Mouse (Mus musculus): ENCODE data around the gene Nhlrc1. TPM values are rescaled to one million over a fixed set of nuclear protein-coding genes. Genes with fewer than 3 reads are reported as not detected.

Gene Nhlrc1
- polyA plus RNA-seq (2015; fragmentation: Nextera tagmentation; extraction: Ambion mirVana) = 0.95 TPM in 2 replicates

GRCm38 (mm10) chr13:47014334-47015194 lies at the start of gene Nhlrc1:
TSS of gene Nhlrc1 (minus strand) at chr13:47014850.
- peaks cover 11% of the 10 kb centered on the region for H3K4me1 ChIP-seq (ENCODE audit: insufficient read depth)
- WGBS (ENCODE audit: insufficient replicate concordance) = 4% methylated on average over 69 of the region's 73 CpGs
- peaks cover 11% of the 10 kb centered on the region for H3K27me3 ChIP-seq (ENCODE audit: insufficient read depth, low read length)
- no peaks in the 10 kb centered on the region for H3K36me3 ChIP-seq (replicated peaks; ENCODE audit: insufficient read depth, low read length)
- H3K4me2 ChIP-seq (ENCODE audit: low read depth, low read length) = peak within 1 kb of the TSS; percentile 95
- TF ChIP-seq EP300 (IDR thresholded peaks at IDR 0.05; ENCODE audit: low read depth) = no peak
- peak; percentile 95 for TF ChIP-seq CTCF (IDR thresholded peaks at IDR 0.05; ENCODE audit: low read depth)
- DNase-seq = peak; percentile 75
- peak; percentile 88 for ATAC-seq
- H3K27ac ChIP-seq (ENCODE audit: low read depth) = no peak within 1 kb of the TSS
- H3K9ac ChIP-seq (replicated peaks) = peak within 1 kb of the TSS; percentile 35; the same call in 1 of the 2 replicates
- H3K4me3 ChIP-seq (ENCODE audit: low read depth, low read length) = peak within 1 kb of the TSS; percentile 60
- H3K9me3 ChIP-seq (ENCODE audit: low read length) = no peaks in the 10 kb centered on the region

- WGBS (ENCODE audit: insufficient replicate concordance) = 78% methylated on average over 15 of the region's 15 CpGs
Observed at GRCm38 (mm10) chr13:47063985-47064760, 49.5 kb upstream of the Nhlrc1 start.

GRCm38 (mm10) chr13:47062756-47063155 lies 48.1 kb upstream of the Nhlrc1 start:
- Histone ChIP-seq H3K4me3 (ENCODE audit: low read depth, low read length) (no peak overlapping the region), H3K9ac (replicated peaks) (no peak overlapping the region), H3K4me2 (ENCODE audit: low read depth, low read length) (no peak overlapping the region), H3K36me3 (replicated peaks; ENCODE audit: insufficient read depth, low read length) (peaks cover 21% of the 10 kb centered on the region), H3K27me3 (ENCODE audit: insufficient read depth, low read length) (no peaks in the 10 kb centered on the region), H3K4me1 (ENCODE audit: insufficient read depth) (no peaks in the 10 kb centered on the region), H3K27ac (ENCODE audit: low read depth) (no peak overlapping the region), H3K9me3 (ENCODE audit: low read length) (no peaks in the 10 kb centered on the region)
- ATAC-seq (no peak), DNase-seq (no peak)
- WGBS (ENCODE audit: insufficient replicate concordance) = 92% methylated on average over 17 of the region's 17 CpGs
- TF ChIP-seq CTCF (IDR thresholded peaks at IDR 0.05; ENCODE audit: low read depth) (no peak), EP300 (IDR thresholded peaks at IDR 0.05; ENCODE audit: low read depth) (no peak)

More at GRCm38 (mm10) chr13:47063985-47064760, 49.5 kb upstream of the Nhlrc1 start:
- ATAC-seq (no peak), DNase-seq (no peak)
- Histone ChIP-seq H3K4me3 (ENCODE audit: low read depth, low read length) (no peak overlapping the region), H3K9ac (replicated peaks) (no peak overlapping the region), H3K4me2 (ENCODE audit: low read depth, low read length) (no peak overlapping the region), H3K27ac (ENCODE audit: low read depth) (no peak overlapping the region), H3K9me3 (ENCODE audit: low read length) (no peaks in the 10 kb centered on the region), H3K27me3 (ENCODE audit: insufficient read depth, low read length) (no peaks in the 10 kb centered on the region), H3K4me1 (ENCODE audit: insufficient read depth) (no peaks in the 10 kb centered on the region), H3K36me3 (replicated peaks; ENCODE audit: insufficient read depth, low read length) (peaks cover 21% of the 10 kb centered on the region)
- TF ChIP-seq EP300 (IDR thresholded peaks at IDR 0.05; ENCODE audit: low read depth) (no peak), CTCF (IDR thresholded peaks at IDR 0.05; ENCODE audit: low read depth) (no peak)

- H3K27ac ChIP-seq (ENCODE audit: low read depth) = no peak overlapping the region
- no peak for DNase-seq
- TF ChIP-seq CTCF (IDR thresholded peaks at IDR 0.05; ENCODE audit: low read depth) = no peak
- TF ChIP-seq EP300 (IDR thresholded peaks at IDR 0.05; ENCODE audit: low read depth) = no peak
- H3K9ac ChIP-seq (replicated peaks) = no peak overlapping the region
- H3K4me3 ChIP-seq (ENCODE audit: low read depth, low read length) = no peak overlapping the region
- H3K27me3 ChIP-seq (ENCODE audit: insufficient read depth, low read length) = no peaks in the 10 kb centered on the region
- no peak for ATAC-seq
- peaks cover 19% of the 10 kb centered on the region for H3K36me3 ChIP-seq (replicated peaks; ENCODE audit: insufficient read depth, low read length)
- 79% methylated on average over 5 of the region's 5 CpGs for whole genome bisulfite sequencing (ENCODE audit: insufficient replicate concordance)
- H3K4me2 ChIP-seq (ENCODE audit: low read depth, low read length) = no peak overlapping the region
- no peaks in the 10 kb centered on the region for H3K4me1 ChIP-seq (ENCODE audit: insufficient read depth)
- H3K9me3 ChIP-seq (ENCODE audit: low read length) = no peaks in the 10 kb centered on the region
Observed at GRCm38 (mm10) chr13:47056781-47057180, 42.1 kb upstream of the Nhlrc1 start.

- DNase-seq (no peak), ATAC-seq (no peak)
- no peak overlapping the region for H3K4me2 ChIP-seq (ENCODE audit: low read depth, low read length)
- TF ChIP-seq CTCF (IDR thresholded peaks at IDR 0.05; ENCODE audit: low read depth) = no peak
- no peak for TF ChIP-seq EP300 (IDR thresholded peaks at IDR 0.05; ENCODE audit: low read depth)
- WGBS (ENCODE audit: insufficient replicate concordance) = 63% methylated on average over 11 of the region's 11 CpGs
- H3K27me3 ChIP-seq (ENCODE audit: insufficient read depth, low read length) = no peaks in the 10 kb centered on the region
- no peaks in the 10 kb centered on the region for H3K4me1 ChIP-seq (ENCODE audit: insufficient read depth)
- H3K4me3 ChIP-seq (ENCODE audit: low read depth, low read length) = no peak overlapping the region
- H3K9ac ChIP-seq (replicated peaks) = no peak overlapping the region
- H3K9me3 ChIP-seq (ENCODE audit: low read length) = no peaks in the 10 kb centered on the region
- H3K27ac ChIP-seq (ENCODE audit: low read depth) = no peak overlapping the region
- H3K36me3 ChIP-seq (replicated peaks; ENCODE audit: insufficient read depth, low read length) = peaks cover 21% of the 10 kb centered on the region
Observed at GRCm38 (mm10) chr13:47056126-47056525, 41.5 kb upstream of the Nhlrc1 start.

GRCm38 (mm10) chr13:47053971-47054370 lies 39.3 kb upstream of the Nhlrc1 start:
- Histone ChIP-seq H3K4me1 (ENCODE audit: insufficient read depth) (no peaks in the 10 kb centered on the region), H3K4me3 (ENCODE audit: low read depth, low read length) (no peak overlapping the region), H3K9ac (replicated peaks) (no peak overlapping the region), H3K36me3 (replicated peaks; ENCODE audit: insufficient read depth, low read length) (peaks cover 22% of the 10 kb centered on the region), H3K4me2 (ENCODE audit: low read depth, low read length) (no peak overlapping the region), H3K9me3 (ENCODE audit: low read length) (no peaks in the 10 kb centered on the region), H3K27ac (ENCODE audit: low read depth) (no peak overlapping the region), H3K27me3 (ENCODE audit: insufficient read depth, low read length) (no peaks in the 10 kb centered on the region)
- no peak for TF ChIP-seq CTCF (IDR thresholded peaks at IDR 0.05; ENCODE audit: low read depth)
- TF ChIP-seq EP300 (IDR thresholded peaks at IDR 0.05; ENCODE audit: low read depth) = no peak
- 81% methylated on average over 10 of the region's 10 CpGs for WGBS (ENCODE audit: insufficient replicate concordance)
- no peak for DNase-seq
- ATAC-seq = no peak
